In the genomic region with DNA sequence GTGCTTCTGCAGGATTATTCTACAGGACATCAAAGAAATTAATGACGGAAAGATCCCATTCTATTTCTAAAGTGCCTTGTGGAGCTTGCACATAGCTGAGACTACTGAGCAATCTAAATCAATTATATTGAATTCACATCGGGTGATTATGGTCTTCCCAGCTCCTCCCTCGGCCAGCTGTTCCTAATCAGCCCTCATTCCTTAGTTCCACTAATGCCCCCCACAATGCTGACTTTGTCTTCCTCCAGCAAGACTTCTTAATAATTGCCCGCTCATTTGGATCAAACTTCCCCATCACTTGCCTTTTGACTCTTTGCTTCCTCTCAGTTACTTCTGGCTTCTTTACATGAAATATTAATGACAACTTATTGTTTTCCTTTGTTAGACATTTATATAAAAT, we compare ENCODE assay signal across 16 mouse cellular contexts.
"Had no signal": no experiment of that assay in that cellular context is flagged by ENCODE, and none has a peak within 500 bp of the region (broad histone marks: within the 10 kb centered on the region; RNA-seq: fewer than 3 reads in every experiment).

No protein-coding gene starts in this region.

- H3K9me3 ChIP-seq: limb, embryonic 12.5 days; liver, embryonic 13.5 days; lung, embryonic 15.5 days; megakaryocyte, embryonic 14.5 days; midbrain, embryonic 12.5 days had no signal

- DNase-seq: kidney, adult 8-10 months; kidney, postnatal 25 days; layer of hippocampus, postnatal 36 days; liver; liver, embryonic 13.5 days; liver, postnatal 0 days; lung, postnatal 14 days; right cerebral cortex, postnatal 4 days; spleen, adult 18-20 months; thymus, adult 18-20 months; thymus, postnatal 36 days had no signal

- ATAC-seq: liver, postnatal 0 days had no signal

- H3K36me3 ChIP-seq: limb, embryonic 12.5 days; liver, embryonic 13.5 days; lung, embryonic 15.5 days; midbrain, embryonic 12.5 days had no signal

- H3K4me2 ChIP-seq: limb, embryonic 12.5 days; liver, embryonic 13.5 days; lung, embryonic 15.5 days; midbrain, embryonic 12.5 days had no signal

- H3K4me1 ChIP-seq: limb, embryonic 12.5 days; liver, embryonic 13.5 days; lung, embryonic 15.5 days; megakaryocyte, embryonic 14.5 days; midbrain, embryonic 12.5 days had no signal

- H3K4me3 ChIP-seq: limb, embryonic 12.5 days; liver, embryonic 13.5 days; lung, embryonic 15.5 days; megakaryocyte, embryonic 14.5 days; midbrain, embryonic 12.5 days had no signal

- H3K27ac ChIP-seq: limb, embryonic 12.5 days; liver, embryonic 13.5 days; lung, embryonic 15.5 days; macrophage; midbrain, embryonic 12.5 days had no signal

- H3K9ac ChIP-seq: limb, embryonic 12.5 days; liver, embryonic 13.5 days; liver, postnatal 0 days; lung, embryonic 15.5 days; midbrain, embryonic 12.5 days had no signal

- H3K27me3 ChIP-seq: limb, embryonic 12.5 days; liver, embryonic 13.5 days; lung, embryonic 15.5 days; megakaryocyte, embryonic 14.5 days; midbrain, embryonic 12.5 days had no signal
